Mouse (Mus musculus) thymus, postnatal 0 days (tissue): Measurements from ENCODE around the gene Dctn3. TPM values are rescaled to one million over a fixed set of nuclear protein-coding genes. Genes with fewer than 3 reads are reported as not detected.
"Not testable (repeated sequence)": the region's sequence is repeated elsewhere in the genome, so short reads cannot be mapped to it uniquely, and the experiment has no call there.

Experiments
- DNase-seq: peaks from one replicate; pipeline ENCODE4 v3.0.0-alpha.2; 2015; ENCODE audit warnings: low spot score
- polyA plus RNA-seq: library from polyadenylated mRNA; unstranded; fragments of >200 nt; fragmentation: Nextera tagmentation; extraction: Ambion mirVana; gene quantifications from 2 replicates; pipeline ENCODE4 v1.2.1, GENCODE M21; 2015

The Dctn3 gene
- polyA plus RNA-seq = 180 and 181 TPM in 2 replicates

- peak; percentile 92 for DNase-seq
These were observed at the start of gene Dctn3 for GRCm38 (mm10) chr4:41722918-41723351. Gene Dctn3, minus strand, starts transcription at chr4:41723170.

DNA sequence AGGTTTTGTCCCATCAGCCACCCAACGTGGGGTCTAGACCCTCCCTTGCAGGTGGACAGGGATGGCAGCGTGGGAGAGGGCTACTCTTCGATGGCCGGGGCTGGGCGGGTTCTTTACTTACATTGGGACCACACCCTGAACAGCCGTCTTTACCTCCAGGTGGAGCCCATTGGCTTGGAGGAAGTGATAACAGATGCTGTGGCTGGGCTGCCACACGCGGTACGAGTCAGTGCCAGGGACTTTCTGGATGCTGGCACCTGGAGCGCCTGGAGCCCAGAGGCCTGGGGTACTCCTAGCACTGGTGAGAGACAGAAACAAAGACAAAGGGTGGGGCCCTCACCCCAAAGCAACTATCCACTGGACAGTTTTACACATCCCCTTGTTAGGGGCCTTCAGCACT, 44.3 kb upstream of the Dctn3 start:
- DNase-seq = not testable (repeated sequence)

DNA sequence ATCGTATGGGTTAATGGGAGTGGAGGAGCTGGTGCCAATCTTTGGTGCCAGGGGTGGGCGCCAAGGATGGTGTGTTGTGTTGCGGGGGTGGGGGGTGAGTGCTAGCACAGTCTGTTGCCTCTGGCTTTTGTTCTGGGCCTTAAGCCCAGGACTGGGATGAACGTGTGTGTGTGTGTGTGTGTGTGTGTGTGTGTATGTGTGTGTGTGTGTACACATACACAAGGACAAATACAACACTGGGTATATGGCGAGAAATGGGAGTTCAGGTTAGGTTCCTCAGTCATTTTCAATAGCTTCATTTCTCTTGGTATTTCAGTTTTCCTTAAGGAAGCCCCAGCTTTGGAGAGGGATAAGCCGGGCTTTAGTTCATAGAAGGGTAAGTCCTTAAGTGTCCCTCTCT, 40.2 kb upstream of the Dctn3 start:
- DNase-seq = not testable (repeated sequence)

GRCm38 (mm10) chr4:41762688-41763114, 39.7 kb upstream of the Dctn3 start:
- DNase-seq = not testable (repeated sequence)

GRCm38 (mm10) chr4:41762099-41762687, 39.2 kb upstream of the Dctn3 start:
- DNase-seq = no peak

DNA sequence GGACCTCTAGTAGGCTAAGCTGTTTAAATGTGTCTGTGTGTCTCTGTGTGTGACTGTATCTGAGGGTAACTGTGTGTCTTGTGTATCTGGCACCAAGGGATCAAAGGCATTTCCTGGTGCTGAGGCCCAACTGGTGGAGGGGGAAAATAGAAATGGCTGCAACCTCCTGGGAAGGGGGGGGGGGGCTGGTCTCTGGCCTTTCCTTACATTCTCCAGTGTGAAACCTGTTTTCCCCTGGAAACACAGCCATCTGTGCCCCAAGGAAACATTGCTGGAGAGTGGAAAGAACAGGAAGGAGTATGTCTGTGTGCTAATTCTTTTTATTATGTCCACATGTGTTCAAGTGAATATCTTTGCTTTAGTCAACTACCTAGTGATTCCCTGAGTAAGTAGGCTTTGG, 38.7 kb upstream of the Dctn3 start:
- no peak for DNase-seq

- no peak for DNase-seq
These were observed 37.9 kb upstream of the Dctn3 start for GRCm38 (mm10) chr4:41760911-41761310.

GRCm38 (mm10) chr4:41760288-41760721, 37.3 kb upstream of the Dctn3 start:
- DNase-seq = peak; percentile 68

DNA sequence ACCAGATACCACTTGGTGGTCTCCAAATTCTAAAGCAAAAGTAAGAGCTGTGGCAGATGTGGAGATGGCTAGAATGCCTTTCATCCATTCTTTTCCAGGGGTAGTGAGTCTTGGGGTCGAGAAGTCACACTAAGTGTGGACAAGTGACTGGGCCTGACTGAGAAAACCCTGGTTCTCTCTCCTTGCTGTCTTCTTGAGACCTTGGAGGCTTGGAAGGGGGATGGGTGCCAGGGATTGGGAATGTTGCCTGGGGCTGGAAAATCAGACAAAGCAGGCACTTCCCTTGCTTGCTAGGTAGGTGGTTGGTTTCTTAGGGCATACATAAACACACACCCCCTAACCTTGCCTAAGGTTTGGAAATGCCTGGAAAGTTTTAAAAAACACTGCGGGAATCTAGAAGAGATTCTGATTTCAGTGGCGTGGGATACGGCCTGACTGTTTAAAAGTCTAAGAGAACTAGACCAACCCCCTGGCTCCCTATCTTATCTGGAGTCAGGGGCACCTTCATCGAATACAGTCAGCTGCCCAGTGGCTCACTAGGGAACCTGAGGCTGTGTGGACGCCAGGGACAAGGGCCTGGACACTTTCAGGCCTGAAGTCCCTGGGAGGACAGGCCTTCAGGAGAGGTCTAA, 36.8 kb upstream of the Dctn3 start:
- no peak for DNase-seq

GRCm38 (mm10) chr4:41759206-41759605, 36.2 kb upstream of the Dctn3 start:
- no peak for DNase-seq

- DNase-seq = no peak
These were observed 35.7 kb upstream of the Dctn3 start for GRCm38 (mm10) chr4:41758701-41759100.

DNA sequence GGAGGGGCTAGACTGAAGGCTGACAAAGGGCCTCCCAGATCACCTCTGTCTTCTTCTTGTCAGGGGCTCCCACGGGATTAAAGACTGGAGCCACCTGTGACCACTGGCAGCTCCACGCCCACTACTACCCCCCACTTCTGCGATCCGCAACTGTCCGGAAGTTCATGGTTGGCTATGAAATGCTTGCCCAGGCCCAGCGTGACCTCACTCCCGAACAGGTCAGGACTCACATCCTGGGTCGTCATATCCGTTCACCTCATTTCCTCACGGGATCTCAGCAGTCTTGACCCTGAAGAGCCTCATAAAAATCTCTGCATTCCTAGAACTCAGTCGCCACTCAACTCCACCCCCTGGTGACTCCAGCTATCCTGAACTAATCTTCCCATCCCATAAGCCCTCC, 35.1 kb upstream of the Dctn3 start:
- DNase-seq = no peak

DNA sequence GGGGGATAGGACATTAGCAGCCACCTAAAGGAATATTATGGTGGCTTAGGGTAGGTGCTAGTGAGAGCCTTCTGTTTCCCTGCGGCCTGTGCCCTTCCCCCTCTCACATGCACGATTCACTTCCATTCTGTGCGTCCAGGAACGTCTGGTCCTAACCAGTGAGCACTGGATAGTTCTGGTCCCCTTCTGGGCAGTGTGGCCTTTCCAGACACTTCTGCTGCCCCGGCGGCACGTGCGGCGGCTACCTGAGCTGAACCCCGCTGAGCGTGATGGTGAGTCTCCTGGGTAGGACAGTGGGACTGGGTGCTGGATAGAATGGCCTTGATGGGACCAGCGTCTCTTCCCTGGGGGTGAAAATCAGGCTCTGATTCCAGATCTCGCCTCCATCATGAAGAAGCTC, 34.4 kb upstream of the Dctn3 start:
- DNase-seq = no peak

GRCm38 (mm10) chr4:41756440-41756839, 33.5 kb upstream of the Dctn3 start:
- no peak for DNase-seq

DNA sequence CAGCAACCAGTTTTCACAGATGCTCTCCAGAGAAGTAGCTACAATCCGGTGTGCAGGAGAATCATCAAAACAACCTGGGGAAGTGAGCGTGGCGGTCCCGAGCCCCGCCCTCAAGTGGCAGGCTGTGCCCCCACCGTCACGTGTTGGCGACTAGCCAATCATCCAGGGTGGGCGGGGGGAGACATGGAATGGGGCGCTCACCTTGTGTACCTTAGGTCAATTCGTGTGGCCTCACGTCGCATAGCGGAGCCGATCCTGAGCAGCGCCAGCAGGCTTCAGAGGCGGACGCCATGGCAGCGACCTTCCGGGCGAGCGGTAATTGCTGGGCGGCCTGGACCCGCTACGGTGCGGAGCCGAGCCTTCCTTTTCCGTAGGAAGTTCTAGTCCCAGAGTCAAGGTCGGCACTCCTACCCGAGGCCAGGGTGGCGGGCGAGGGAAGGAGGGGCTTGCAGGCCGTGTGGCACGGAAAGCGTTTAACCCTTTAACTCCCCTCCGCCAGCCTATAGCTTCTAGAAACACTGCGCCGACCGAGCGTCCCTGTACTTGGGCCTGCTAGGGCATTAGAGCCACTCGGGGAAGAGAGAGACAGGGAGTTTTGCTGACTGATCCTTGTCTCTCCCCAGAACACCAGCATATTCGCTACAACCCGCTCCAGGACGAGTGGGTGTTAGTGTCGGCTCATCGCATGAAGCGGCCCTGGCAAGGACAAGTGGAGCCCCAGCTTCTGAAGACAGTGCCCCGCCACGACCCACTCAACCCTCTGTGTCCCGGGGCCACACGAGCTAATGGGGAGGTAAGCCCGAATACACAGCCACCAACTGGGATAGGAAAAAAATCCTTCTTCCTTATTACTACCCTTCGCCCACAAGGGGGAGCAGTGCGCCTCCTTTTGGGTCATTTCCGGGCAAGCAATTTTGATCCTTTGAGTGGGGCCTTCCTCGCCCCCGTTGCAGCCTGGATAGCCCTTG, 32.7 kb upstream of the Dctn3 start, which contains the start of gene Sigmar1:
Sigmar1 (minus strand) TSS at position 820 of the 968 bp plus-strand sequence.
- DNase-seq = peak; percentile 93

- no peak for DNase-seq
These were observed 31.9 kb upstream of the Dctn3 start, which contains the start of gene Galt for GRCm38 (mm10) chr4:41754797-41755337. Gene Galt, plus strand, starts transcription at chr4:41755228.

GRCm38 (mm10) chr4:41745021-41745420, 22.1 kb upstream of the Dctn3 start:
- no peak for DNase-seq

- DNase-seq = no peak
These were observed 21.2 kb upstream of the Dctn3 start for GRCm38 (mm10) chr4:41744131-41744530.

GRCm38 (mm10) chr4:41741158-41741560, 18.2 kb upstream of the Dctn3 start:
- DNase-seq = peak; percentile 96

GRCm38 (mm10) chr4:41740380-41741157, 17.6 kb upstream of the Dctn3 start:
- DNase-seq = peak; percentile 36

DNA sequence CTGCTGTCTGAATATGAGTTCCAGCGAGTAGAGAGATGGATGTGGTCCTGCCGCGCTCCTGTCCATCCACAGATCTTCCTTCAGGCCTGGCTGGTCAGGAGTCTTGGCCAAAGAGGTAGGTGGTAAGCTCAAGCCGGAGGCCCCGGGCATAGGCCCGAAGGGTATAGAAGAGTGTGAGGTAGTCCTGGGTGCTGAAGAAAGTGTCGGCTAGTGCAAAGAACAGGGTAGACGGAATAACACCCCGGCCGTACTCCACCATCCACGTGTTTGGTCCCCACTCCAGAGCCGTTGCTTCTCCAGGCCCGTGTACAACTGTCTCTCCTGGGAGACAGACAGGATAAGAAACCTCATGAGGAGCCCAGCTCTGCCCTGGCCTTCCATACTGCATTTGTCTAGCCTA, 16.3 kb upstream of the Dctn3 start:
- no peak for DNase-seq
